Mouse (Mus musculus) spleen, postnatal 36 days (tissue): Measurements from ENCODE around the gene Rgl1.
"Not testable (repeated sequence)": the region's sequence is repeated elsewhere in the genome, so short reads cannot be mapped to it uniquely, and the experiment has no call there.

ENCODE experiments used
- DNase-seq, 2 experiments: peaks; one replicate each; pipeline ENCODE4 v3.0.0; 2022; ENCODE audit warnings: low spot score in 2 of 2, mixed read lengths in 1 of 2

The Rgl1 gene

DNA sequence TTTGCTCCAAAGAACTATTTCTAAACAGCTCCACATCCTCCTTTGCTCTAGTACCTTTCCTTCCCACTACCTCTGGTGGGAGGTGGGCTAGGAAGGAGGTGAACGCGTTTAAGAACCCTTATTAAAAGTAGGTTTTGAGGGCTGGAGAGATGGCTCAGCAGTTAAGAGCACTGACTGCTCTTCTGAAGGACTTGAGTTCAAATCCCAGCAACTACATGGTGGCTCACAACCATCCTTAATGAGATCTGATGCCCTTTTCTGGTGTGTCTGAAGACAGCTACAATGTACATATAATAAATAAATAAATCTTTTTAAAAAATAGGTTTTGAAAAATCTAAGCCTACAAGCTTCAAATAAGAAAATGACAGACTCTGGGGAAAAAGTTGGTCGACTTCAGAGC, 19.3 kb upstream of the Rgl1 start:
- DNase-seq = not testable (repeated sequence)

DNA sequence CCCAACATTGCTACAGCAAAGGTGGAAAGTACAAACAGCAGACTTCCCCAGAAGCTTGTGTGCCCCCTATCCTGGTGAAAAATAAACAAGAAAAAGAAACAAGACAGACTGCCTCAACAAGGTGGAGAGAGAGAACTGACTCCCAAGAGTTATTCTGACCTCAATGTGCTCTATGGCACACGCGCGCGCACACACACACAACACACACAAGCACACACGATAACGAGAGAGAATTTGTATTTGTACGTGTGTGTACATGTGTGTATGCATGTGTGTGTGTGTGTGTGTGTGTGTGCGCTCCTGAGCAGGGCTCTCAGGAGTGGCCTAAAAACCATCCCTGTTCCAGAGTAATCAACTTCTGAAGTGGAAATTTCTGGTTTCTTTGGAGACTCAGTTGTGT, 18.5 kb upstream of the Rgl1 start:
- no peak for DNase-seq

DNA sequence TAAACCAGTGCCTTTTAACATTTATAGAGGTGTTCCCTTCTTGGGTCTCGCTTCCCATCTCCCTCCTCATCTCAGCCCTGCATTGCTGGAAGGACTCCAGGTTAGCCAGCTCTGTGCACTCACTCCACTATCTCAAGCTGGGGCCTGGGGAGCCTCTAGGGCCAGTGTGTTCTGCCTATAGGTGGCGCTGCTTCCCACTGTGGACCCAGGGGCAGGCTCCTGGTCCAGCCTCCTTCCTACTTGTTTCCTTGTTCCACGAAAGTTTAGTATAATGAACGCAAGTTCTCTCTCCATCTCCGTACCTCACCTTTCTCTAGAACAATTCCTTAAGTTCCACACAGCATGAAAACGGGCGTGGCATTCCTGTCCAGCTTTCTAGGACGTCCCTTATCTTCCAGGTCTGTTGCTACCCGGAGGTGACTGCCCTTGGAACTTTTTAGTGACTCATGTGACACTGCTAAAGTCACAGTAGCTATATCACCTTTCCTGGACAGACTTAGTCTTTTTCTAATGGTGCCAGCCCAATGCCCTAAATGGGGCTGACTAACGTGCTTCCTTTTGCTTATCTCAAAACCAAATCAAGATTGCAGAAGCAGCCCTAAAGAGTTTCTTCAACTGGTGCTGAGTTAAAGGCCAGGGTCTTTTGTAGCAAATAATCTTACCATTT, 13.1 kb upstream of the Rgl1 start:
- peak; percentile 55 to 59 for DNase-seq

DNA sequence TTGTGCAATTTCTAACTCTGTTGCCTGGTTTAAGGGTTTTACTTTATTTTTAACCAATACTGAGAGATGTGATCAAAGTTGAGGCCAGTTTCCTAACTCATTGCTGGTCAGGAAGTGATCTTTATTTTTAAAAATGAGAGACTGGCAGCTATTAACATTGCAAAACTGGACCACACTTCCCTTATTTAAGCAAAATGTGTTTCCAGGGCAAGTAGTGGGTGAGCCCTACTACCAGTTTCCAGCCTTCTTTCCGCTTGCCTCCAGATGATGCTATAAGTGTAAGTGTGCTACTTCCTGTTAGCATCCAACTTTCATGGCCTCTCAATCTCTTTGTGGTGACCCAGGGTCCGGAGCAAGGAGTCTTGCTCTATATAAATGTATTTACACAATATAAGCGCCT, 8.4 kb upstream of the Rgl1 start:
- not testable (repeated sequence) for DNase-seq

DNA sequence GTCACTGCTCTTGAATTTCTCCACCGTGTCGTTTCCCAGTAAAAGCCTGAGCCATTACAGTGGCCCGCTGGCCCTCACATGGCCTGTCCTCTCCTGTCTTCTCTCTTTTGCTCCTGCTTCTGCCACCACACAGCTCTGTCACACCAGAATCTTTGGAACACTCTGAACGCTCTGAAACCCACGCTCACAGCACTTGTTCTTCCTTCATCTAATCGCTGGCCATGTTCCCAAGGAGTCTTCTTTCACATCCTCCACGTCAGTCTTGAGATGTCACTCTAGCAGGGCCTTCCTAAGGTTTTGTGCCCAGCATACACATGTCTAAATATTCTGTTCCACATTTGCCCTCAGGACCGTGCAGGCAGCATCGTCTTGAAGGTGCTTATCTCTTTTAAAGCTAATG, 4.9 kb upstream of the Rgl1 start:
- no peak for DNase-seq

DNA sequence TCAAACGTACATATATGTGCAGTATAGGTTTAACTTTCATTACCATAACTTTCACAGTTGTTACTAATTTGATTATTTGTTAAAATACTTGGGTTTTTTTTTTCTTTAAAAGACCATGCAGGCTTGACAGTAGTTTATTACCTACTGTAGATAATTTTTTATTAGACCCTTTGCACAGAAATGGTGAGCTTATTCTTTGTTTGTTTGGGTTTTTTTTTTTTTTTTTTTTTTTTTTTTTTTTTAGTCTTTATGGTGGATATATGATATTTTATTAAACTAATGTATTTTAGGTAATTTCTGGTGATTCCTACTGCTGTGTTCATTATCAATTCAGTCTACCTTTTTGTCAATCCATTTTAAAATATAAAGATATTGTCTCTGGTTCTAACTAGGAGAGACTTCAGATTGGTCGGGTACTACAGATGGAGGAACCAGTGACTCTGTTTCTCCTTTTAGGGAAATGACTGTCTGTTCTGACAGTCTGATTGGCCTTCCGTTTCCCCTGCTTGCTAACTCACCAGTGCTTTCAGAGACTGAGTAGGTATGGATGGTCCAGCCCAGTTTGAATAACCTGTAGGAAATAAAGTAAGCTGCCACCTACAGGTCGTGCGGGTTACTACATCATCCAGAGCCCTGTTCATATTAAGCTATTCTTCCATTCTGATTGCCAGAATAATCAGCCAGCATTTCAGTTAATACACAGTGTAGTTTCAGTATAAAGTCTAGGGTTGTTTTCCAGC, 1.8 kb upstream of the Rgl1 start:
- peak; percentile 83 to 91 for DNase-seq

DNA sequence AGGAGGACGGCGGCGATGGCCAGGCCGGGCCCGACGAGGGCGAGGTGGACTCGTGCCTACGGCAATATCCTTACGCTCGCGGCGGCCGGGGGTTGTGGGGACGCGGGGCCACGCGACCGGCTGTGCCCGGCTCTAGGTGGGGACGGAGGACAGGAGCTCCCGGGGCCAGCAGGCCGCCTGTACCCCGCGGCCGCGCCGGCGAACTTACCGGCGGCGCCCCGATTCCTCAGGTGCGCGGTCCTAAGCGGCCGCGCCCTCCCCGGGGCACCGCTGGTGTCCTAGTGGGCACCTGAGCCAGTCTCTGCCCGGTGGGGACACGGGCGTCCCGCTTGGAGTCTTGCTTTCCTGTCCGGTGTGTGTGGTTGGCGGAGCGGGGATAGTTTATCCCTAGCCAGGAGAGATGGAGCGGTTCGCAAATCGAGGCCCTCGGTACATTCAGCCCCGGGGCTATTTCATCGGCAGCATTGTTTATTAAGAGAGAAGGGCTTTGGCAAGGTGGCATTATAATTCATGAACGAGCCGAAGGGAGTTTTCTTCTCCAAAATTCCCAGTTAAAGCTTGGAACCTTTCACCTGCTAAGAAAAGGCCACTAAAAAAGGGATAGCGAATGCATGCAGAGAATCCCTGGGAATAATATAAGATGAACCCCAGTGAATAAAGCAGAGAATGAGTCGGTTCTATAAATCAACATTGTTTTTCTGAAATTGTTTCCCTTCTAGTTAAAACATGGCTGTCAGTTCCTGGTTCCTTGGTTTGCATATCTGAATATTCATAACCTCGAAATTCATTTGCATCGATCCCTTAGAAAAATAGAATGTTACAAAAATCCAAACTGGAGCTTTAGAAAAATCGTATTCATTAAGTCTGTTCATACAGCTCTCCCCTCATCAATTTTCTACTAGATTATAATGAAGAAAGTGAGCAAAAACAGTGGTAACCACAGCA, 925 bp upstream of the Rgl1 start:
- DNase-seq = peak in 1 of 2 experiments; percentile 38

DNA sequence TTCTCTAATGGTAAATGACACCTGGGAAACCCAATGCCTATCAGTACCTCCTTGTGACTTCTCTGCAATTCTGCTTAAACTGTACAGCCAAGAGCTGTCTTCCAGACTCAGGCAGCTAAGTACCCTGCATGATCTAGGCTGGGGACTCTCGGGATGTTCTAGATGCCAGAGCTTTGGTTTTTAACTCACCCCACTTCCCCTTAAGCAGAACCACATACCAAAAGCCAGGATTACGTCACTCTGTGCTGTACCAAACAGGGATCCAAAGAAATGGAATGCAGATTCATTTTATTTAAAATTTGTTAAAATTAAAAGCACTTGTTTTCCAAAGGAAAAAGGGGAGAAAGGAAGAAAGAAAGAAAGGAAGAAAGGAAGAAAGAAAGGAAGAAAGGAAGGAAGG, 4.4 kb downstream of the Rgl1 start:
- no peak for DNase-seq

DNA sequence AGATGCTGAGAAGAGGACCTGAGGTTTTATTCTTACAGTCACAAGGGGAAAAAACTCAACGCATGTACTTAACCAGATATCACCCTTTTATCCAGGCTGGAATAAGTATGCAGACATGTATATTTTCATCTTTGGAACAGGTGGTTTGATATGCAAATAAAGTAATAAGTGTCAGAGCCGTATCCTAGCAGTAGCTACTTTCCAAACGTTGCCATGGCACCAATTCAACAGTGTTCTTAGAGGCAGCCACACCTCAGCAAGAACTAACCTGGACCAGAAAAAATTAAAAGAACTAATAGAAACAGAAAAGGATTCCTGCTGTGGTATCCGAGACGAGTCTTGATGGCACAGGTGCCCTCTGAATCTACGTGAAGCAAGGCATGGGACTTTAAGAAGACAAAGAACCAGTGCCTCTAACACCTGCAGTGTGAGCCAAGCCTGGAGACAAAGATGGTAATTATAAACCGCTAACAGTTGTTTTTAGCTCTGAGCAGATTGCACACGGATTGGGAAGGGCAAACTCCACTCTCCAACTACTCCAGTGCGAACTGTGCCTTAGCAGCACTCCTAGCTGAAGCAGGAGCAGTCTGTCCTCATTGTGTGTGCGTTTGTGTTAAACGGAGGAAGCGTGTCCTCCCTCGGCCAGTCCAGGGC, 15.7 kb downstream of the Rgl1 start, which contains the start of gene Apobec4:
Gene Apobec4 (plus strand): TSS at position 240 of the 654 bp plus-strand sequence.
- no peak for DNase-seq

DNA sequence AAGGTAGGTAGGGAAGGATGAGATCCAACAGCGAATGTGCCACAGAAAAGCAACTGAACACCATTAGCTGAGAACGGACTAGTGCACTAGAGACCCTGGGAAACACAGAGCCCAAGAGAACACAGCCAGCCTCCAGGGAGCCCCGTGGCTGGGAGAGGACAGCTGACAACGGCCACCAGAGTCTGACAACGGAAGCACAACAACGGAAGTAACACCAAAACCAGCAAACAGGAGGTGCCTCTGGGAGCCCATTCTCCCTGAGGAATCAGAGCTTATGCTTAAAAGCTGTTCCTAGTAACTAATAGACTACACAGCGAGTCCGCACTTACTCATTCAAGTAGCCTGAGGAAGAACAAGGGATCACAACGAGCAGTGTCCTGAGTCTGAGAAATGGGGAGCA, 16.9 kb downstream of the Rgl1 start:
- DNase-seq = peak in 1 of 2 experiments; percentile 13

DNA sequence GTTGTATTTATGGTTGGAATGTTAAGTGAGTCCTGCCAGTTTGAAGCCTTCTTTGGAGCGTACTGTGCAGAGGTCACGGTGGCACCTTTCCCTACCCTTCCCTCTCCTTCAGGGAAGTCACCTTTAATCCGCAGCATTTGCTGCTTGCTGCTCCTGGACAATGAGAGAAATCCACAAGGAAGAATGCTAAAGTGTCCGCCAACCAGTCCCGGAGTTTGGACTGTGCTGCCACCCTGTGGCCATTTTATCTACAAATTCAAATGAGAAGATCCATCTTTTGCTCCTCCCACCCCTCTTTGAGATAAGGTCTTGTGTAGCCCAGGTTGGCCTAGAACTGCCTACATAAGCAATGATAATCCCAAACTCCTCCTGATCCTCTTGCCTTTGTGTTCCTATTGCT, 19.7 kb downstream of the Rgl1 start:
- peak; percentile 31 to 60 for DNase-seq

DNA sequence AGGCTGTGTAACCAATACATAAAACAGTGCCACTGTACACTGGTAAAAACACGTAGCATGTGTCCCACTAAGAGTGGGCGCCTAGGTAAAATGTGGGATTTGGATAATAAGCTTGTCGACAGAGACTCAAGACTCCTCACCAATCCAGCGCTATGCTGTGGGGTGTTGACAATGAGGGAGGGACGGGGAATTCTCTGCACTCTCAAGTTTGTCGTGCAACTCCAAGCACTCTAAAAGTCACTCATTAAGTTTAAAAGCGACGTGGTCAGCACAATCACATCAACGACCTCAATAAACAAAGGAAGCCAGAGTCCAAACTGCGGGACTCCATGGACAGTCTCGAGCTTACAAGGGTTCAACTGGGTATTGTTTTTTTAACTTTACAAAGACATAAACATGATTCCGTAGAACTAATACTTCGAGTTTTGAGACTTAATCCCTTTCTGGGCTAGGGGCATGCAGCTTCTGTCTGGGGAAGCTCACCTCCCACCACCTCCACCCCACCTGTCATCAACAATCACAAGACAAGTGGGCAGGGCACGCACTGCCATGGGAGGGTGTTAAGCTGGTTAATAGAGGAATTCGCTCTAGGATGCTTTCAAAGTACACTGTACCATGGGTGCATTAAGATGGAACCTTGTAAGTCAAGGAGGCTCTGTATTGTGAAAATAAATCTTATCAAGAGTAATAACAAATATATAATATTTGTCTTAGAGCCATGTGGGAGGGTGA, 22.9 kb downstream of the Rgl1 start:
- DNase-seq = no peak

DNA sequence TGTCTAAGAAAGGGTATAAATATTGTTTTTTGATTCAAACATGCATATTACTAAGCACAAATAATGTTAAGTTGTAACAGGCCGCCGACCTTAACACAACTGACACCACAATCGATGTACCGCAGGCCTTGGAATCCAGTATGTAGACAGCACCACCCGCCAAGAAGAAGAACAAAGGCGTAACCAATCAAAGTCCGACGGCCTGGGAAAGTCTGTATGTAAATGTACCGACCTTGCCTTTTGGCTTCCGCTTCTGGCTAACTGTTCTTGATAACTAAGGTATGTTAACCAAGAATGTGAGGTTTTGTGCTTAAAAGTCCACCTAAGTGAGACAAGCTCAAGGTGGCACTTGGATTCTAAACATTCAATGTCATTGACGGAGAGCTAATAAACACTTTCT, 26.8 kb downstream of the Rgl1 start:
- DNase-seq = no peak

DNA sequence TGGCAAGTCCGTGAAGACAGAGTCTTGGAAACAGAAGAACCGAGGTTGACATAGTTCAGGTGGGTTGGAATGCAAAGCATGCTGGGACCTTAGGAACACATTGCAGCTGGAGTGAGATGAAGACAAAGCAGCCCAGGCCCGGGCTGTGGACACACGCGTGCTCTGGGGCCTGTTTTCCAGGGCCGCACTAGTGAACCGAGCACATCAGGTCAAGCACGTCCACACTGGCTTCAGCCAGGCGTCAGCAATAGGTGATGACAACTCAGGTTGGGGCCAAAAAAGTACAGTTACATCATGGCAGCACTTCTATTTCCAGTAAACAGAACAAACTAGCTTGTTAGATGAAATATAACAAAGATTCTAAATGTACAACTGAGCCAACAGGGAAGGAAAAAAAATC, 27.4 kb downstream of the Rgl1 start:
- no peak for DNase-seq

DNA sequence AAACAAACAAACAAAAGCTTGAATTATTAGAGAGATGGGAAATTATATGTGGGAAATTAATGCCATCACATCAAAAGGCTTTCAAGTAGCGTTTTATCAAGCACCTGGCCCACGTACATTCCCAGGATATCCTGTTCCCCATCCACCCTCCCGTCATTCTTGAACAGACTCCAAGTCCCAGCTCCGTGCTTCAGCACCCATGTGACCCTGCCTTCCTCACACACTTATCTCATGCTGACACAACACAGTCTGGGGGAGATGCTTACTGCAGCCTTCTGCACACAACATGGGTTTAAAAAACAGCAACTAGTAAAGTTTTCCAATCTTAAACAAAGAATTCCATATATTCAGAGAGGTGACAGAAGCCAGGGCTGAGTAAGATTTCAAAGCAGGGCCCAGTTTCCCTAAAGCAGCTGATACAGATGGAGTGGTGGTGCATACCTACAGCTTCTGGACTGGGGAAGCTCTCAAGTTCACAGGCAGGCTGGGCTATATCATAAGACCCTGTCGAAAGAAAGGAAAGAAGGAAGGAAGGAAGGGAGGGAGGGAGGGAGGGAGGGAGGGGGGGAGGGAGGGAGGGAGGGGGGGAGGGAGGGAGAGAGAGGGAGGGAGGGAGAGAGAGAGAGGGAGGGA, 38.4 kb downstream of the Rgl1 start:
- no peak for DNase-seq

DNA sequence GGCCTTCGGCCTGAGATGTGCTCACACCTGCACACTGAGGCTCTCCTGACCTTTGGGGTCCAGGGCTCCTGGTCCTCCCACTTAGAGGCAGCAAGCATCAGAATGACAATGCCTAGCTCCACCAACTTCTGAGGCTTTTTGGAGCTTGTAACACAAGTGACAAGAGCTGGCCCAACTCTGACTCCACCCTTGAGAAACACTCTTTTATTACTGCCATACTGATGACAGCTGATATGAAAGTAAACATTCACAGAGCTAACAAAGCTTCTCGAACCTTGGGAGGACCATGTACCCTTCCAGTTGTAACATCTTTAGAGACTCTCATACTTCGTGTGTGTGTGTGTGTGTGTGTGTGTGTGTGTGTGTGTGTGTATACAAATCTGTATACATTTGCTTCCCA, 40.1 kb downstream of the Rgl1 start:
- DNase-seq = no peak

DNA sequence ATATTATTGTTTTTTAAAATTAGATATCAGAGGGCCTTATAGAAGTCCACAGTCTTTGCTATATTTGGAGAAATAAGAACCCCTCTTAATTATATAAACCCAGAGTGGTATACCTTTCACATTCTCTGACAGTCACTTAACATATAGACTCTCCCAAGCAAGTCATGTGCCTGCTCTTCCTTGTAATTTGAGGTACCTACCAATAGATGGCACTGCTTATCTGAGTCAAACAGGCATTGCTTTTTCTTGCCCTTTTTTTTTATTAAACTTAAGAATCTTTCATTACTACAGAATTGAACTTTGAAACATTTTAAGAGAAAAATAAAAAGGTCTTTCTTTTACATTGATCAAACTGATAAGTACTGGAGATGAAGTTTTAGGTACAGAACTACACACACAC, 41.9 kb downstream of the Rgl1 start:
- DNase-seq = no peak

DNA sequence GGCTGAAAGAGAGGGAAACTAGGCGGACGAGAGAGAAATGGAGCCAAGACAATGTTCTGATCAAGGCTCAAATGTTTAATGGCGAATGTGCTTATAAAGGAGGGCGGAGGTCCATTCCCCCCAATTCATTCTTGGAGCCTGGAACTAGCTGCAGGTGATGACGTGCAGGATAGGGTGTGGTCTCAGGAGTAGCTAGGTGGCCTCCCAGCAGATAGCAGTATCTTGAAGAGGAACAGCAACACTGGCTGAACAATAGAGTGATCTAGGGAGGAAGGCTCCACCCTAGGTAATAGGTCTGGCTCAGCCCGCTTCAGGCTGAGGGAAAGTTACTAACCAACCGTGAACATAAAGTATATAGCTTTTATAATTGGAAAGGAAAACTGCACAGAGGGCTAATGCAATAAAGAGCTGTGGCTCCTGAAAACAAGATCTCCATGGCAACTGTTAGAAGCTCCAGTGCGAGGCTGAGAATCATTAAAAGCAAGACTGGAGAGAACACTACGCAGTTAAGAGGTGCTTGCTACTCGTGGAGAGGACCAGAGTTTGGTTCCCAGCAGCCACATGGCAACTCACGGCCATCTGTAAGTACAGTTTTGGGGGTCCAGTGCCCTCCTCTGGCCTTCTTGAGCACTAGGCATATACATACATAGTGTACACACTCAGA, 44.5 kb downstream of the Rgl1 start:
- no peak for DNase-seq

DNA sequence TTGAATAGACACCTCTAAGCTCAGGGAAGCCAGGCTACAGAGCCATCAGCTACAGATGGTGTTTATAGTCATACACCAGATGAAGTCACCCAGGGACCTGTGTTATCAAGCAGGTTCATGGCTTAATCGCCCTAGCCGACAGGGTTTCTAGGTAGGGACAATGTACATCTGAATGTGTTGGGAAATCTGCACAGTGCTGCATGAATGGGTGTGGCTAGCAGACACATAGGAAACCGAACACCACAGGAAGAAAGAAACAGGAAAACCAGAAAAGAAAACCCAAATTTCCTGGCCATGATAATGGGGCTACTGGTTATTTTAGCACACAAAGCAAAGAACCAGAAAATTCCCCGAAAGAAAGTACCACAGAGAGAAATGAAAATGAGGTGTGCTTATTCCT, 45.2 kb downstream of the Rgl1 start:
- no peak for DNase-seq

DNA sequence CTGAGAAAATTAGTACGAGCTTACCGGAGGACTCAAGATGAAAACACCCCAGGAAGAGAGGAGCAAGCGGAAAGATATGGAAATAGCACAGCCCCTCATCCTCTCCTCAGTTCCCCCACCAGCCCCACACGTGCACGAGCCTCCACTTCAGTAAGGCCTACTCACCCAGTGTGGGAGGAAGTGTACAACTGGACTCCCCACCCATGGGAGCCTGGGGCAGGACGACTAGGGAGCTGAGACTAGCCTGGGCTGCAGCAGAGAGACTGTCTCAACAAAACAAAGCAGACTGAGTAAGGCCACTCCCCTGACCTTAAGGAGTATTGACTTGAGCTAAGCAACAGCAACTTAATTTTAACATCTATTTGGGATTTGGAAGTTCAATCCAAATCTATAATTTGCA, 48.0 kb downstream of the Rgl1 start:
- DNase-seq = no peak
